Mouse (Mus musculus): Measurements from ENCODE around the gene Gm5799.
"Not testable (repeated sequence)": the region's sequence is repeated elsewhere in the genome, so short reads cannot be mapped to it uniquely, and the experiment has no call there.

The Gm5799 gene

DNA sequence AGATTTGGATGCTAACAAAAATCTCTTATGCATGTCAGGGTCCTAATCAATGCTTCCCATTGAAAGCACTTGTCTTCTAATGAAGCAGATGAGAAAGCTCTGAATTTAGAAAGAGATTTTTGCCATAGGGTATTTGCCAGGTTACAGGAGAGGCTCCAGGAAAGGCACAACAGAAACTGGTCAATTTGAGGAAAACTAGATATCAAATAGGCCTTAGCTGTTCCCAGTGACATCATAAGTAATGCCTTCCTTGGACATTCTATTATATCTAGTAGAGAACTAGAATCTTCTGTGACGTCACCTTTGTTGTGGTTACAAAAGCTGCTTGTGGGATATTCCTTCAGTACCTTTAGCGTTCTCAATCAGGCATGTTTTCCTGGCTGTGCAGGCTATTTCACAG lies at the start of gene Gm5799:
Gene Gm5799 (plus strand): TSS at position 301 of the 400 bp plus-strand sequence.
- not testable (repeated sequence) for DNase-seq

GRCm38 (mm10) chr14:43531052-43532010 lies 12.0 kb upstream of the Gm5799 start:
- not testable (repeated sequence) for DNase-seq

DNA sequence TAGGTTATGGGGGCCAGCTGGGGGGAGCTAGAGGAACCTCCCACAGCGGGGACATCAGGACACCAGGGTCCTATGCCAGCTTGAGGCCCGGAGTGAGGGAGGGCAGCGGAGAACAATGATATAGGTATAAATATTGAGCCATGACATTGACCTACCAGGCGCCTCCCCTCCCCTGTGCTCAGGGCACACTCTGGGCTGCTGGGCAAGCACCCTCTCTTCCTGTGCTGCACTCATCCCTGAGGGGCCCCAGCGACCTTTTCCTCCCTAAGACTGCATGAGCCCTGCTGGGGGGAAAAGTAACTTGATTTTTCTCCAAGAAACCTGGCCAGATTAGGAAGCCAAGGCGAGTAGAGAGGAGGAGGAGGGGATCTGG lies 11.4 kb upstream of the Gm5799 start:
- not testable (repeated sequence) for DNase-seq

- DNase-seq: peak; percentile 46
Measured at GRCm38 (mm10) chr14:43532387-43532786, 11.0 kb upstream of the Gm5799 start.

- DNase-seq: not testable (repeated sequence)
Measured at GRCm38 (mm10) chr14:43538144-43538543, 5.2 kb upstream of the Gm5799 start.

DNA sequence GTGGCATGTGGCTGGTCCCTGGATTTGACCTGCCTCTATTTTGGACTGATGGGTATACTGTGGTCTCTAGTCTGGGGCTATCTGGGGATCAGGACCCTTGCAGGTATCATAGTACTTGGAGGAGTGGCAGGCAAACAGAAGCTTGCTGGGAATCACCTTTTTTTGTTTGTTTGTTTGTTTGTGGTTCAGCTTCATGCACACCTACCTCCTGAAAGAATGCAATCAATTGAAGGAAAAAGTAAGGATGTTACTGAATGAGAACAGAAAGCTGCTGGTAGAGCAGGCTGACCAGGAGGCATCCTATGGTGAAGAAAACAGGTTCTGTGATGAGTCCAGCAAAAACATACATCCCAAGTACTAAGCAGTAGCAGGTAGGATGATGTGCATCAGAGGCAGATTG lies 2.9 kb downstream of the Gm5799 start:
- not testable (repeated sequence) for DNase-seq

DNA sequence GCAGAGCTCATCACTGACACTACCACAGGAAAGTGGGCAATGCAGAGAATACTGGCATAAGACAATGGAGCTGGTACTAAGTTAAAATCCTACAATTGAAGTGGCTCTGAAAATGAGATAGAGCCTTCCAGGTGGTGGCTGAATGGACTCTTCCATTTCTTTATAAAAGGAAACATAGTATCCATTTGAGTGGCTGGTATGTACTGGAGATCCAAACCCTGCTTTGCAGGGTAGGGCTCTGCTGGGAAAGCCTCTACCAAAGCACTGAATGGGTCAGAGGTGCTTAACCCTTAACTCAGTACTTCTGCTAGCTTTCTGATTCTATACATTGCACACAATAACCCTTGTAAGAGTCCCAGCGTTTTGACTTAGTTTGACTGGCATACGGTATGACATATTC lies 8.9 kb downstream of the Gm5799 start:
- not testable (repeated sequence) for DNase-seq

- not testable (repeated sequence) for DNase-seq
Measured at GRCm38 (mm10) chr14:43577969-43578368, 34.6 kb downstream of the Gm5799 start.

DNA sequence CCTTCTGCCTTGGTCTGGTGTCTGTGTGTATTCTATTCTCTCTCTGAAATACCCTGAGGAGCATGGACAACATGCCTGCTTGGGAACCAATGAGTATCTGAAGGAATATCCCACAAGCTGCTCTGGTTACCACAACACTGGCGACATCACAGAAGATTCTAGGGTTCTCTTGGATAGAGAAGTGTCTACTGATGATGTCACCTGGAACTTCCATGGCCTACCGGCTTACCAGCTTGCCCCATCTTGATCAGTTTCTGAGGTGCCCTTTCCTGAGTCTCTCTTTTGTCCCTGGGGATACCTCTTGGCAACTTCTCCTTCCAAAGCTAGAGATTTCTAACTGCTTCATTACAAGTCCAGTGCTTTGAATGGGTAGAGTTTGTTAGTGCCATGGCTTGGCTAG lies 35.7 kb downstream of the Gm5799 start, which contains the start of gene Gm17654:
Gene Gm17654 (minus strand): TSS at position 101 of the 400 bp plus-strand sequence.
- not testable (repeated sequence) for DNase-seq

Data from kidney, postnatal 14 days (tissue).